Mouse (Mus musculus) bone marrow macrophage, adult 2 months (primary cell): ENCODE measurements around the gene Guf1.

ENCODE experiments used
- CTCF ChIP-seq: IDR thresholded peaks from 2 replicates; pipeline ENCODE4 v1.5.1; 2012; ENCODE audit warnings: low read depth, mild to moderate bottlenecking, low read length, moderate library complexity
- POLR2A ChIP-seq: IDR thresholded peaks from 2 replicates; pipeline ENCODE4 v1.6.1; 2012; ENCODE audit warnings: mild to moderate bottlenecking, low read depth, low read length, borderline replicate concordance

DNA sequence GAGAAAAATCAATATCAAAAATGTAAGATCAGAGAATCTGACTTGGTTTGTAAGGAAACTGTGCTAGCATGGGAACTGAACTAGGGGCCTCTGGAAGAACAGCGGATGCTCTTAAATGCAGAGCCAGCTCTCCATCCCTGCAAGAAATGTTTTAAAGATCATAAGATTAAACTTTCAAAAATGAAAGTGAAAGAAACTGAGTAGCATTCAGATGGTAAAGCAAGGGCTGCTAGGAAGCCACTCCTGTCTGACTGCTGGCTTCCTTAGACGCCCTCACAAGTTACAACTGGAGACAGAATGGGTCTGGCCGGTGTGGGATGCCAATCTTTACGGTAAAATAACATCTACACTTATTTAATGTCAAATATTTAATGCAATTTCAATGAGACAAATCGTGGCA, 34.7 kb upstream of the Guf1 start:
- TF ChIP-seq POLR2A, result no peak
- TF ChIP-seq CTCF, result no peak
